ENCODE assay signal across 15 mouse cellular contexts in the genomic region with DNA sequence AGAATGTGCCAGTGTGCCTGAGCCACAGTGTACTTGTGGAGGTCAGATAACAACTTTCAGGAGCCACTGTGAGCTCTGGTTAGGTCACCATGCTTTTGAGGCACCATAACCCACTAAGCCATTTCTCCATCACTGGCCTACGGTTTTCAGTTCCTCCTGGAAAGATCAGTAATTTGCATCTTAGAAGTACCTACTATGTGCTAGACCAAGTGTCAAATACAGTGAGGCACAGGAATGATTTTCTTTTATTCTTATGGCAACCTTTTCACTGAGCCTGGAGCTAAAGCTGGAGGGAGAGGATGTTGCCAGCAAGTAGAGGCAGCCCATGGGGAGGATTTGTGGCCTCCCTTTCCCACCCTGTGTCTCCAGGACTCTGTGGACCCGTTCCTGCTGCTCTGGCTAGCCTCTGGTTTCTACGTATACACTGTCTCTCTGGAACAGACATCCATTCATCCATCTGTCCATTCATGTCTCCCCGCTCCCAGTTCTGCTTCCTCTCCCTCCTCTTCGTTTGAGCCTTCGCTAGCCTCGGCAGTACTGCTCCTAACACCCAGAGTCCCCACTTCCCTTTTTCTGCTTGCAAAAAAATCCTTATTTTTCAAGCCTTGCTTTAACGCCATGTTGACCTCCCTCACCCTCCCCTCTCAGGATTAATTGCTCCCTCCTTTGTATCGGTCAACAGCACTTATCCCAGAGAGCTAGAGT.
"Had no signal": no experiment of that assay in that cellular context is flagged by ENCODE, and none has a peak within 500 bp of the region (broad histone marks: within the 10 kb centered on the region; RNA-seq: fewer than 3 reads in every experiment).

No protein-coding gene starts in this region.

- H3K4me2 ChIP-seq: limb, embryonic 12.5 days; liver, embryonic 15.5 days; midbrain, embryonic 12.5 days; stomach, embryonic 15.5 days had no signal

- H3K9ac ChIP-seq: limb, embryonic 12.5 days; liver, embryonic 15.5 days; midbrain, embryonic 12.5 days; stomach, embryonic 15.5 days had no signal

- DNase-seq: kidney, adult 8-10 months; kidney, postnatal 4 days; lung, adult 2 months; lung, postnatal 36 days; right cerebral cortex, postnatal 14 days; thymus, postnatal 36 days had no signal

- H3K36me3 ChIP-seq: limb, embryonic 12.5 days; liver, embryonic 15.5 days; midbrain, embryonic 12.5 days; stomach, embryonic 15.5 days had no signal

- H3K27me3 ChIP-seq: limb, embryonic 12.5 days; stomach, embryonic 15.5 days had no signal

- H3K9me3 ChIP-seq: limb, embryonic 12.5 days; liver, embryonic 15.5 days; megakaryocyte, embryonic 14.5 days; midbrain, embryonic 12.5 days; stomach, embryonic 15.5 days had no signal

- H3K4me3 ChIP-seq: layer of hippocampus, adult 2 months; limb, embryonic 12.5 days; liver, embryonic 15.5 days; megakaryocyte, embryonic 14.5 days; midbrain, embryonic 12.5 days; stomach, embryonic 15.5 days had no signal

- H3K4me1 ChIP-seq: liver, embryonic 15.5 days; megakaryocyte, embryonic 14.5 days; midbrain, embryonic 12.5 days; stomach, embryonic 15.5 days had no signal

- ATAC-seq: lung, postnatal 0 days; midbrain, embryonic 16.5 days had no signal

- H3K27ac ChIP-seq: kidney, postnatal 0 days; layer of hippocampus, adult 2 months; limb, embryonic 12.5 days; liver, embryonic 15.5 days; midbrain, embryonic 12.5 days; stomach, embryonic 15.5 days had no signal
